Mouse (Mus musculus): ENCODE measurements around the gene Kdm1a. TPM values are rescaled to one million over a fixed set of nuclear protein-coding genes. Genes with fewer than 3 reads are reported as not detected.

Kdm1a gene
- polyA plus RNA-seq, 1 experiment: 29.9 TPM

DNA sequence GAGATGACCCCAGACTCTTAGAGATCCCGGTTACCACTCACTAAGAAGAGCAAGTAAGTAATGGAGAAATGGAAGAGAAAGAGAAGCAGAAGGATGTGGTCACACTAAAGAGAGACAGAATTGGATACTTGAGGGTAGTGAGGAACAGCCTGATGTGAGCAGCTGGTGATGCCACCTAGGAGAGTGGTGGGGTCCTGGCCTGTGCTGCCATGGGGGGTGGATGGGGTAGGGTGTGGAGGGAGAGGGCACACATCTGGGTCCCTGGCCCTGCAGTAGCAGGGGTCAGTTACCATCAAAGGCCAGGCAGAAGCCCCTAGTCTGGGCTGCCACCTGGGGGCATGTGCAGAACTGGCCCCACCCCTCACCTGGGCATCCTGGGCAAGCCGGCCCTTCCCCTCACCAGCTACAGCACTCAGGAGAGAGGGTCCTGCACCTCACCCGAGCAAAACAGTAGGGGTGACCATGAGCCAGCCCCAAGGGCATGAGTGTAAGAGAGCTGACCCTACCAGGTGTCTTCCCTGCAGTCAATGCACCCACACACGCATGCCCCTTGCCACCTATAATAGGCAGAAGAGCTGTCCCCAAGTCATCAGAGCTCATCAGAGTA lies 15.2 kb downstream of the Kdm1a start:
- Histone ChIP-seq H3K4me3 (ENCODE audit: insufficient read depth, low read length) (no peak overlapping the region), H3K4me1 (ENCODE audit: control insufficient read depth, insufficient read depth, low read length) (peaks cover 17% of the 10 kb centered on the region), H3K27ac (ENCODE audit: insufficient read depth, low read depth, low read length) (no peak overlapping the region)
- TF ChIP-seq POLR2A (IDR thresholded peaks at IDR 0.05; ENCODE audit: borderline replicate concordance, low read depth, low read length) (no peak), CTCF (IDR thresholded peaks at IDR 0.05; ENCODE audit: low read depth, low read length) (no peak)

DNA sequence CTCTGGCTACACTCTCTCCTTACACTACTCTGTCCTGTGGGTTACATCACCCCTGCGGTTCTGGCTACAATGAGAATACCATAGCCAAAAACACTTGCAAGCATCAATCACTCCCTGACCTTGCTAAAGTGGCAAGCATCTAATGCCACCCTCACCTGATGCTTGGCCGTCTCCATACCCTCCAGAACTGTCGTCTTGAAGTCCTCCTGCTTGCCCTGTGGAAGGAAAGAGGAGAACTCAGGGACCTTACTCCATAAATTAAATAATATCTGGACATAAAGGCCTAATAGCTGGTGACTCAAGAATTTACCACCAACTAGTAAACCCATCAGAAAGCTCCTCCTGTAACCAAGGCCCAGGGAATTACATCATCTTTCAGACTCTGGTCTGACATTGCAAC lies 20.6 kb downstream of the Kdm1a start:
- no peak overlapping the region for H3K4me3 ChIP-seq (ENCODE audit: insufficient read depth, low read length)
- TF ChIP-seq POLR2A (IDR thresholded peaks at IDR 0.05; ENCODE audit: borderline replicate concordance, low read depth, low read length): no peak
- no peak for TF ChIP-seq CTCF (IDR thresholded peaks at IDR 0.05; ENCODE audit: low read depth, low read length)
- H3K4me1 ChIP-seq (ENCODE audit: control insufficient read depth, insufficient read depth, low read length): peaks cover 11% of the 10 kb centered on the region
- no peak overlapping the region for H3K27ac ChIP-seq (ENCODE audit: insufficient read depth, low read depth, low read length)

DNA sequence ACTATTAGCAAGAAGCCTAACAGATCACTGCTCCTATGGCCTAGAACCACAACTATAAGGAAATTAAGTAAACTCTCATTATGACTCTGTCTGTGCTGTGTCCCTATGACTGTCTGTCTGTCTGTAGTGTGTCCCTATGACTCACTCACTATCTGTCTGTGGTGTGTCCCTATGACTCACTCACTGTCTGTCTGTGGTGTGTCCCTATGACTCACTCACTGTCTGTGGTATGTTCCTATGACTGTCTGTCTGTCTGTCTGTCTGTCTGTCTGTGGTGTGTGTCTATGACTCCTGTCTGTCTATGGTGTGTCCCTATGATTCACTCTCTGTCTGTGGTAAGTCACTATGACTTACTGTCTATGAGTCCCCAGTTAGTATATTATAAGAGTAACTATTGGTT lies 32.5 kb downstream of the Kdm1a start:
- Histone ChIP-seq H3K27ac (ENCODE audit: insufficient read depth, low read depth, low read length) (no peak overlapping the region), H3K4me3 (ENCODE audit: insufficient read depth, low read length) (no peak overlapping the region), H3K4me1 (ENCODE audit: control insufficient read depth, insufficient read depth, low read length) (peaks cover 4% of the 10 kb centered on the region; the same call in 1 of the 2 replicates)
- TF ChIP-seq POLR2A (IDR thresholded peaks at IDR 0.05; ENCODE audit: borderline replicate concordance, low read depth, low read length) (no peak), CTCF (IDR thresholded peaks at IDR 0.05; ENCODE audit: low read depth, low read length) (no peak)

DNA sequence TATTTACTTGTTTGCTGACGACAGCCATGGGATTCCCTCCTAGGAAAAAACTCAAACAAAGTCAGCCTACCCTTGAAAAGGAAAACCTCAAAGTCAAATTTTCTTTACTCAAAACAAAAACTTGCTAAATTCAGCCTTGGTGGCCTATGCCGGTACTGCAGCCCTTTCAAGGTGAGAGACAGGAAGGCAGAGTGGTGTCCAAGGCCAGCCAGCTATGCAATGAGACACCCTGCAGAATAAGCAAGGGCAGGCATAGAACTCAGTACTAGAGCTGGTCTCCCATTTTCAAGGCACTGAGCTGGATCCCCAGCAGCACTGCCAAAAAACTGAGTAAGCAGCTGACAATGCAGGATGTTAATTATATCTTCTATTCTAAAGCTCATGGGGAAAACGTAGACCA lies 33.9 kb downstream of the Kdm1a start:
- peaks cover 4% of the 10 kb centered on the region; the same call in 1 of the 2 replicates for H3K4me1 ChIP-seq (ENCODE audit: control insufficient read depth, insufficient read depth, low read length)
- TF ChIP-seq CTCF (IDR thresholded peaks at IDR 0.05; ENCODE audit: low read depth, low read length): no peak
- no peak for TF ChIP-seq POLR2A (IDR thresholded peaks at IDR 0.05; ENCODE audit: borderline replicate concordance, low read depth, low read length)
- no peak overlapping the region for H3K4me3 ChIP-seq (ENCODE audit: insufficient read depth, low read length)
- no peak overlapping the region for H3K27ac ChIP-seq (ENCODE audit: insufficient read depth, low read depth, low read length)

DNA sequence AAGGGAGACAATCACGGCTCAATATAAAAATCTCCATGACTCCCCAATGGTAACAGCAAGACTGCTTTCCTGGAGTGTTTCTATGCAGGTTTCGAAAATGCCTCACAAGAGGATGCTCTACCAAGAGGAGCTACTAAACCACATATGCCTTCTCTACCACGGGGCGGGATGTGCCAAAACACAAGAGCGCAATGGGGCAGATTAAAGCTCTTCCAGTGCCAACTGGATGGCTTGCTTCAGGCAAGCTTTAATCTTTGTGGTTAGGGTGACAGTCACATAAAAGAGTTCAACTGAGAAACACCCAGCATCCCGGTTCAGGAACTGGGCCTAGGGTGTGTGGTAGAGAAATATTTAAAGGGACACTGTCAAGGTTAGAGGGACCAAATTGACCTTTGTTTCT lies 39.8 kb downstream of the Kdm1a start:
- no peak overlapping the region for H3K27ac ChIP-seq (ENCODE audit: insufficient read depth, low read depth, low read length)
- H3K4me1 ChIP-seq (ENCODE audit: control insufficient read depth, insufficient read depth, low read length): no peaks in the 10 kb centered on the region
- no peak overlapping the region for H3K4me3 ChIP-seq (ENCODE audit: insufficient read depth, low read length)
- TF ChIP-seq CTCF (IDR thresholded peaks at IDR 0.05; ENCODE audit: low read depth, low read length) (no peak), POLR2A (IDR thresholded peaks at IDR 0.05; ENCODE audit: borderline replicate concordance, low read depth, low read length) (no peak)

DNA sequence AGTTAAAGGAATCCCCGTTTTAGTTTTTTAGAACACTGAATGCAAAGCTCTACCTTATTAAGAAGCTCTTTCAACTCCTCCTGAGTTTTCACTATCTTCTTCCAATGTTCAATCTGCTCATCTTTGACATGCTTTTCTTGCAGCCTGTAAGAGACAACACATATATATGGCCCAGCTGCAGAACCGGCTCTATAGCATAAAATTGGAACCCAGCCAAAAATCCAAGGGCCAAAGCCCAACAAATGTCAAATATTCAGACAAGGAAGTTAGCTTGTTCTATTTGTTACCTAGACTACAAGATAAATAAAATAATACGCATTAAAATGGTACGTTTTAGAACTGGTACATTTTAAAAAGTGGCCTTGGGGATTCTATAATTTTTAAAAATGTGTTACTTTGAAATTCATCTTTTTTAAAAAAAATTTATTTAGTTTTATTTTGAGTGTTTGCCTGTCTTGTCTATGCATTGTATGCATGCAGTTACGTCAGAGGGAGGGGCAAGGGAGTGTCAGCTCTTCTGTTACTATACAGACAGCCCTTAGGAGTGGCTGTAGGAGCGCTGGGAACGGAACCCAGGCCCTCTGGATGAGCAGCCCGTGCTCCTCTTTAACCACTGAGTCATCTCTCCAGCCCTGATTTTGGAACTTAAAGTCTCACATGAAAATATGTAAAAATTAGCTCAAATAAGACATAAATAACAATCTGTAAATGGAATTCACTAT lies 42.1 kb downstream of the Kdm1a start:
- Histone ChIP-seq H3K4me3 (ENCODE audit: insufficient read depth, low read length) (no peak overlapping the region), H3K4me1 (ENCODE audit: control insufficient read depth, insufficient read depth, low read length) (no peaks in the 10 kb centered on the region), H3K27ac (ENCODE audit: insufficient read depth, low read depth, low read length) (no peak overlapping the region)
- no peak for TF ChIP-seq POLR2A (IDR thresholded peaks at IDR 0.05; ENCODE audit: borderline replicate concordance, low read depth, low read length)
- TF ChIP-seq CTCF (IDR thresholded peaks at IDR 0.05; ENCODE audit: low read depth, low read length): no peak

DNA sequence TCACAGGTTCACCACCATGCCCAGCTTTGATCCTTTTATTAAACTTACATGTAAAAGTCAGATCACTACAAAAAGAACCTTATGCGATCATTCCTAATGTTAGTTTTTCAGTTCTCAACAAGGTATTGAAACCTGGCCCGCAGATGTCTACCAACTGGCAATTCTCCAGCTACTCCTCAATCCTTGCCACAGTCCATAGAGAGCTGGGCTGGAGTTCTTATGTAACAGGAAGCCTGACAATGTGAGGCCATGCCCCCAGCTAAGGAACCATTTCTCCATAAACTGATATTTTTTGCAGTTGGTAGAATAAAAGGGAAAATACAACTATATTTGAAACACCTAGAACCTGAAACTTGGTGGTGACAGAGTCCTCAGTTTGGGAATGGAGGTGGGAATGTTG lies 42.8 kb downstream of the Kdm1a start:
- Histone ChIP-seq H3K27ac (ENCODE audit: insufficient read depth, low read depth, low read length) (no peak overlapping the region), H3K4me1 (ENCODE audit: control insufficient read depth, insufficient read depth, low read length) (no peaks in the 10 kb centered on the region), H3K4me3 (ENCODE audit: insufficient read depth, low read length) (no peak overlapping the region)
- no peak for TF ChIP-seq POLR2A (IDR thresholded peaks at IDR 0.05; ENCODE audit: borderline replicate concordance, low read depth, low read length)

DNA sequence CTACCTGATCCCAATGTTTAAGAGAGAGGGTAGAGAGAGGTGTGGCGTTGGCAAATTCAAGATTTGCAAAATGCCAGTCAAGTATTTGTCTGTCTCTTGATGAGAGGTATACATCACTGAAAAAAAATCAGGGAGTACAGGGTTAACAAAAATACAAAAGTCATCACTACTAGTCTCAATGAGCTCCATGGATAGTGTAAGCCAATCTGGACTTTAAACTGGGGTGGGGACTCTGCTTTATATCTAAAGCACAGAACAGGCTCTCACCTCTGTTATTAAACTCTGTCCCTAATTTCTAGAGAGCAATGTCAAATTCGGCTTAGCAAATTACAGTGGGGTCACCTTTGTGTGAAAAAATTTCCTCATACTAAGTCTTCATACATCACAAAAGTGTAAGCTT lies 44.9 kb downstream of the Kdm1a start:
- Histone ChIP-seq H3K4me3 (ENCODE audit: insufficient read depth, low read length) (no peak overlapping the region), H3K4me1 (ENCODE audit: control insufficient read depth, insufficient read depth, low read length) (no peaks in the 10 kb centered on the region), H3K27ac (ENCODE audit: insufficient read depth, low read depth, low read length) (no peak overlapping the region)
- TF ChIP-seq POLR2A (IDR thresholded peaks at IDR 0.05; ENCODE audit: borderline replicate concordance, low read depth, low read length) (no peak), CTCF (IDR thresholded peaks at IDR 0.05; ENCODE audit: low read depth, low read length) (no peak)

DNA sequence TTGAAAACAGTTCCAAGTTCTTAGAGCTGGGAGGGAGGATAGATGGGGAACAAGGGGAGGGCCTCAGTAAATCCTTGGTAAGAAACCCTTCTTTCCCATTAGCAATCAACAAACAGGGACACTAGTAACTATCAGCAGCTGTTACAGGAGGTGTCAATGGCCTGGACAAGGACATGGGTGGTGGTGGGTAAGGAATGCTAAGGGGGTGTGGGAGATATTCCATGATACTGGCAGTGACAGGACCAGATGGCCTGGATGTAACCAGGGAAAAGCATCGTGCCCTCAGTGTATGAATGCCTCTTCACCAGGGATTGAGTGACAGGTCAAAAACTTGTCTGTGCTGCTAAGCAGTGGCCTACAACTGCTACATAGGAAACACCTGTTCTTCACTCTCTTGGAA lies 49.4 kb downstream of the Kdm1a start:
- no peak overlapping the region for H3K4me3 ChIP-seq (ENCODE audit: insufficient read depth, low read length)
- TF ChIP-seq POLR2A (IDR thresholded peaks at IDR 0.05; ENCODE audit: borderline replicate concordance, low read depth, low read length) (no peak), CTCF (IDR thresholded peaks at IDR 0.05; ENCODE audit: low read depth, low read length) (no peak)
- no peaks in the 10 kb centered on the region for H3K4me1 ChIP-seq (ENCODE audit: control insufficient read depth, insufficient read depth, low read length)
- no peak overlapping the region for H3K27ac ChIP-seq (ENCODE audit: insufficient read depth, low read depth, low read length)

DNA sequence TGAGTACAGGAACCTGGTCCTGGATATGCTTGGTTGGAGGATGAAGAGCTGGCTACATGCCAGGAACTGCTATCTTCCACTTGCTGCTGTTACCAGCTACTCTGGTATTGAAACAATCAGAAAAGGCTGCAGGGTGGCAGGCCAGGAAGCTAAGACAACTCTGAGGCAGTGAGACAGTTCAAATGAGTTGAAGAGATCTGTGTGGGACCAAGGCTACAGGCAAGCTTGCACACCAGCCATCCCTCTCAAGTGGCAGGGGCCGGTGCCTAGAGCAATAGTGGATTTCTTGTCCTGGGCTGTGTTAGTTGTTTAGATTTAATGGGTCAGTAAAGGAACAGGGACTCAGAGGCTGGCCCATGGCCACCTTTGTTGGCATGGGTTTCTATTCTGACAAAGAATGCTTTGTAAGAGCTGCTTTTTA lies 54.1 kb downstream of the Kdm1a start:
- Histone ChIP-seq H3K4me1 (ENCODE audit: control insufficient read depth, insufficient read depth, low read length) (peaks cover 7% of the 10 kb centered on the region), H3K4me3 (ENCODE audit: insufficient read depth, low read length) (no peak overlapping the region), H3K27ac (ENCODE audit: insufficient read depth, low read depth, low read length) (no peak overlapping the region)
- TF ChIP-seq POLR2A (IDR thresholded peaks at IDR 0.05; ENCODE audit: borderline replicate concordance, low read depth, low read length): no peak
- no peak for TF ChIP-seq CTCF (IDR thresholded peaks at IDR 0.05; ENCODE audit: low read depth, low read length)

Data from bone marrow macrophage, adult 2 months (primary cell).